ENCODE assay signal across 8 mouse cellular contexts in the genomic region with DNA sequence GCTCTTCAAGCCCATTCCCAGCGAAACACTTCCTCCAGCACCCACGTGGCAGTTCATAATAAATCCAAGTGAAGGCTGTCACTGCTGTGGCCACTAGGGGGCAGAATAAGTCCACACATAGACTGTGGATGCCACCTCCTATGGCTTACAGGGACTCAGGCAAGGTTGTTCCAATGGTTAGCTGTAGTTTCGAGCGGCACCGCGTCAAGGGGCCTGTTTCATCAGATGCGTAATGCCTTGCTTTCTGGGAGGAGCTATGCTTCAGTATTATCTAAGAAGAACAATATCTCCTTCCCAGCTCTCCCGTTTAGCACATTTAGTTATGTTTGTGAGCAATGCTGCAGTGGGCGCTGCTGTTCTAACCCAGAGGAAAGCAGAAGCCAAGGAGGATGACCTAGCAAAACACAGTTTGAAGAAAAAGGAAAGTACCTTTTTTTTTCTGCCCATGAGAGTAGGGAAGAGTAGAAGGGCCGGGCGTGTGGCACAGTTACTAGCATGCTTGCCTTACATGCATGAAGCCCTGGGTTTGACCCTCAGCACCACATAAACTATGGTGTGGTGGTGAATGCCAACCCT. TPM values are rescaled to one million over a fixed set of nuclear protein-coding genes. Genes with fewer than 3 reads are reported as not detected.
DNase-seq lines count a peak whose midpoint lies in the region; ATAC-seq lines count a peak whose summit lies in the region.

No protein-coding gene starts in this region.

- 7% methylated on average over 11 of the region's 11 CpGs for WGBS in lung, embryonic 16.5 days

- H3K4me3 ChIP-seq in lung, embryonic 16.5 days (ENCODE audit: low read length): peak overlapping the region; percentile 9; the same call in 1 of the 2 replicates

- H3K9me3 ChIP-seq in lung, embryonic 16.5 days (ENCODE audit: control insufficient read depth, low read length): no peaks in the 10 kb centered on the region

- no peaks in the 10 kb centered on the region for H3K27me3 ChIP-seq in lung, embryonic 16.5 days (ENCODE audit: control insufficient read depth, insufficient read depth, low read depth, low read length)

- ATAC-seq in hematopoietic stem cell, adult 5-6 weeks (replicated peaks in 1 of 2; ENCODE audit: insufficient read depth in 1 of 2, low FRiP score in 2 of 2, low TSS enrichment in 1 of 2, low read depth in 1 of 2, poor library complexity in 2 of 2, severe bottlenecking in 2 of 2): peak; percentile 92 to 97
- peak; percentile 95 for ATAC-seq in lung, embryonic 16.5 days (ENCODE audit: low read depth)

- 0 out of 2 replicates have a peak overlapping the region, but pooled peaks have one; percentile 8 for H3K9ac ChIP-seq in lung, embryonic 16.5 days (ENCODE audit: low read length)

- peak; percentile 98 for DNase-seq in MEL-GATA-1-ER (ENCODE audit: extremely low read depth, low read depth)
- DNase-seq in cerebellum, adult 8-10 months: peak; percentile 87
- DNase-seq in forelimb bud, embryonic 11.5 days (ENCODE audit: low read depth, low spot score): peak; percentile 96
- peak; percentile 98 for DNase-seq in layer of hippocampus, adult 9-10 months (ENCODE audit: low spot score)
- peak; percentile 67 for DNase-seq in ovary, postnatal 10 days (ENCODE audit: low spot score)
- DNase-seq in thymus, postnatal 10 days (ENCODE audit: low spot score in 2 of 2): peak; percentile 79 to 89

- peaks cover 3% of the 10 kb centered on the region; the same call in 1 of the 2 replicates for H3K4me1 ChIP-seq in lung, embryonic 16.5 days (replicated peaks; ENCODE audit: control insufficient read depth, insufficient read depth, low read length)

- peak overlapping the region; percentile 56 for H3K27ac ChIP-seq in lung, embryonic 16.5 days (ENCODE audit: low read length)

- no peaks in the 10 kb centered on the region for H3K36me3 ChIP-seq in lung, embryonic 16.5 days (ENCODE audit: control insufficient read depth, insufficient read depth, low read length)

- H3K4me2 ChIP-seq in lung, embryonic 16.5 days (ENCODE audit: low read depth, low read length): peak overlapping the region; percentile 35

RNA-seq across cellular contexts. Expression of a gene that starts 36.4 kb away (rescaled TPM):
- 22.9 and 39.6 TPM in 2 replicates for total RNA-seq in hematopoietic stem cell, adult 5-6 weeks (2017)
- polyA plus RNA-seq in lung, embryonic 16.5 days (2015; fragmentation: Nextera tagmentation; extraction: Ambion mirVana): 16.7 and 17.6 TPM in 2 replicates

RNA-seq across cellular contexts. Expression of a gene that starts 37.1 kb away (rescaled TPM):
- 1.3 and 2.2 TPM in 2 replicates for total RNA-seq in hematopoietic stem cell, adult 5-6 weeks (2017)
- polyA plus RNA-seq in lung, embryonic 16.5 days (2015; fragmentation: Nextera tagmentation; extraction: Ambion mirVana): 25.5 and 26.0 TPM in 2 replicates

RNA-seq across cellular contexts. Expression of a gene that starts 50.1 kb away (rescaled TPM):
- 1.2 and 2.6 TPM in 2 replicates for total RNA-seq in hematopoietic stem cell, adult 5-6 weeks (2017)
- 2.2 and 2.4 TPM in 2 replicates for polyA plus RNA-seq in lung, embryonic 16.5 days (2015; fragmentation: Nextera tagmentation; extraction: Ambion mirVana)

RNA-seq across cellular contexts. Expression of a gene that starts 57.3 kb away (rescaled TPM):
- total RNA-seq in hematopoietic stem cell, adult 5-6 weeks (2017): 0.13 and 0.55 TPM in 2 replicates
- 14.2 and 14.5 TPM in 2 replicates for polyA plus RNA-seq in lung, embryonic 16.5 days (2015; fragmentation: Nextera tagmentation; extraction: Ambion mirVana)

RNA-seq across cellular contexts. Expression of a gene that starts 57.5 kb away (rescaled TPM):
- 114 and 124 TPM in 2 replicates for total RNA-seq in hematopoietic stem cell, adult 5-6 weeks (2017)
- polyA plus RNA-seq in lung, embryonic 16.5 days (2015; fragmentation: Nextera tagmentation; extraction: Ambion mirVana): 195 and 211 TPM in 2 replicates

Comparison
In these comparisons a context has a peak if more than half of its experiments do, and no peak if none do; other contexts are left out.
1. Peak in every context shown above with its lines: DNase-seq, ATAC-seq, H3K4me3 ChIP-seq and H3K27ac ChIP-seq.